Comparison of ENCODE assay signal across 23 mouse cellular contexts in genomic region chr11:117843434-117843833, GRCm38 (mm10). TPM values are rescaled to one million over a fixed set of nuclear protein-coding genes. Genes with fewer than 3 reads are reported as not detected.
"Had no signal": no experiment of that assay in that cellular context is flagged by ENCODE, and none has a peak within 500 bp of the region (broad histone marks: within the 10 kb centered on the region; RNA-seq: fewer than 3 reads in every experiment).

No protein-coding gene starts in this region.

- DNase-seq: kidney, adult 11 months; kidney, adult 8-10 months; kidney, postnatal 10 days; kidney, postnatal 36 days; layer of hippocampus, postnatal 36 days; liver; lung, adult 18-20 months; lung, postnatal 10 days; lung, postnatal 36 days; thymus, adult 2 months; thymus, postnatal 14 days; thymus, postnatal 4 days had no signal

- ATAC-seq: midbrain, embryonic 13.5 days; midbrain, embryonic 16.5 days had no signal

- H3K27ac ChIP-seq: kidney, embryonic 15.5 days; left cerebral cortex, adult 2 months; limb, embryonic 13.5 days; lung, embryonic 15.5 days; midbrain, embryonic 10.5 days; midbrain, embryonic 13.5 days had no signal

- H3K4me2 ChIP-seq: kidney, embryonic 15.5 days; limb, embryonic 13.5 days; lung, embryonic 15.5 days; midbrain, embryonic 13.5 days had no signal

- H3K9ac ChIP-seq: kidney, embryonic 15.5 days; limb, embryonic 13.5 days; lung, embryonic 15.5 days; midbrain, embryonic 13.5 days had no signal

- H3K9me3 ChIP-seq: kidney, embryonic 15.5 days; limb, embryonic 13.5 days; lung, embryonic 15.5 days; megakaryocyte, embryonic 14.5 days; midbrain, embryonic 10.5 days; midbrain, embryonic 13.5 days had no signal

- H3K27me3 ChIP-seq: kidney, embryonic 15.5 days; limb, embryonic 13.5 days; lung, embryonic 15.5 days; midbrain, embryonic 13.5 days had no signal

- H3K36me3 ChIP-seq: kidney, embryonic 15.5 days; limb, embryonic 13.5 days; lung, embryonic 15.5 days; midbrain, embryonic 10.5 days; midbrain, embryonic 13.5 days had no signal

- H3K4me3 ChIP-seq: kidney, embryonic 15.5 days; left cerebral cortex, adult 2 months; limb, embryonic 13.5 days; lung, embryonic 15.5 days; megakaryocyte, embryonic 14.5 days; midbrain, embryonic 10.5 days; midbrain, embryonic 13.5 days had no signal

RNA-seq across cellular contexts. Expression of gene Tmem235, which starts 17.1 kb away (rescaled TPM):
- polyA plus RNA-seq: kidney, embryonic 15.5 days; limb, embryonic 13.5 days; lung, embryonic 15.5 days; midbrain, embryonic 10.5 days; midbrain, embryonic 13.5 days; midbrain, embryonic 16.5 days; neural tube, embryonic 11.5 days; spleen, adult 2 months; stomach, embryonic 16.5 days had no signal
